Mouse (Mus musculus): ENCODE data around the gene Txnrd1. TPM values are rescaled to one million over a fixed set of nuclear protein-coding genes. Genes with fewer than 3 reads are reported as not detected.

The Txnrd1 gene
- 68.4 TPM for polyA plus RNA-seq (2014; fragmentation: Illumina TruSeq; extraction: RNeasy Lipid Tissue Mini Kit (QIAGEN cat#74804))

GRCm38 (mm10) chr10:82833926-82834325, at the start of gene Txnrd1:
Txnrd1 (plus strand) TSS chr10:82833951.

DNA sequence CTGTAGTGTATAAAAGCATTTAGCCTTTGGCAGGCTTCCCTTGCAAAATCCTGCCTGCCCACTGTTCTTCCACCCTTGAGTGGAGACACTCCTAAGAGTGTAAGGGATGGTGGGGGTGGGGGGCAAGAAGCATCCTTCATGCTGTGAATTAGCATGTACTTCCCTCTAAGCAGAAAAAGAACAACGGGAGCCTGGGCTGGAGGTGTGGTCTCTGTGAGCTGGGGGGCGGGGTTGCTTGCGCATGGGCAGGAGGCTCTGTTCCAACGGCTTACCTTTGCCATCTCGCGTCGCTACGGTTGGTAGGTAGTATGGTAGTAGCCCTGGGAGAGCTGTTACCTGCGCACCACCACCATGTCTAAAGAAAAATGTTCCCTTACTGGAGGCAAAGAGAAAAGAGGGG, 32.6 kb downstream of the Txnrd1 start, which contains the start of gene Eid3:
Gene Eid3 (plus strand): TSS at position 271 of the 400 bp plus-strand sequence.

Other genes starting within 250 kb of the Txnrd1 start
- gene 1190007I07Rik, start 210.7 kb upstream of the Txnrd1 start, polyA plus RNA-seq (2014; fragmentation: Illumina TruSeq; extraction: RNeasy Lipid Tissue Mini Kit (QIAGEN cat#74804)), result 13.5 TPM
- 49.3 TPM for gene Tdg, start 204.1 kb upstream of the Txnrd1 start, polyA plus RNA-seq (2014; fragmentation: Illumina TruSeq; extraction: RNeasy Lipid Tissue Mini Kit (QIAGEN cat#74804))
- 3.5 TPM for gene Glt8d2, start 143.3 kb upstream of the Txnrd1 start, polyA plus RNA-seq (2014; fragmentation: Illumina TruSeq; extraction: RNeasy Lipid Tissue Mini Kit (QIAGEN cat#74804))
- gene Hcfc2, start 137.8 kb upstream of the Txnrd1 start, polyA plus RNA-seq (2014; fragmentation: Illumina TruSeq; extraction: RNeasy Lipid Tissue Mini Kit (QIAGEN cat#74804)), result 82.6 TPM
- gene Nfyb, start 69.8 kb upstream of the Txnrd1 start, polyA plus RNA-seq (2014; fragmentation: Illumina TruSeq; extraction: RNeasy Lipid Tissue Mini Kit (QIAGEN cat#74804)), result 54.2 TPM
- gene Eid3, start 32.7 kb downstream of the Txnrd1 start, polyA plus RNA-seq (2014; fragmentation: Illumina TruSeq; extraction: RNeasy Lipid Tissue Mini Kit (QIAGEN cat#74804)), result not detected
- 116 TPM for gene Chst11, start 151.5 kb downstream of the Txnrd1 start, polyA plus RNA-seq (2014; fragmentation: Illumina TruSeq; extraction: RNeasy Lipid Tissue Mini Kit (QIAGEN cat#74804))